Mouse (Mus musculus) stomach, embryonic 16.5 days (tissue): Measurements from ENCODE around the gene Pex5. TPM values are rescaled to one million over a fixed set of nuclear protein-coding genes. Genes with fewer than 3 reads are reported as not detected.
"Not testable (repeated sequence)": the region's sequence is repeated elsewhere in the genome, so short reads cannot be mapped to it uniquely, and the experiment has no call there.

Source experiments
- ATAC-seq: fragments of 200-750 bp; cut with Nextera tagmentation; 2 replicates; pipeline ENCODE4 v1.8.0; 2017; ENCODE audit warnings: moderate number of reproducible peaks, moderate TSS enrichment; ENCODE audit not compliant: insufficient read depth, low FRiP score
- H3K27ac ChIP-seq: fragments of 300-500 bp; sonication (generic); 2 replicates; pipeline ENCODE4 v1.5.1; 2014; ENCODE audit warnings: low read length
- H3K27me3 ChIP-seq: fragments of 300-500 bp; sonication (generic); 2 replicates; pipeline ENCODE4 v1.6.1; 2014; ENCODE audit warnings: low read length, control low read depth, mixed read lengths; ENCODE audit not compliant: control insufficient read depth, insufficient read depth
- H3K36me3 ChIP-seq: fragments of 300-500 bp; sonication (generic); 2 replicates; pipeline ENCODE4 v1.6.1; 2014; ENCODE audit warnings: low read length; ENCODE audit not compliant: control insufficient read depth, insufficient read depth
- H3K4me1 ChIP-seq: fragments of 300-500 bp; sonication (generic); 2 replicates; pipeline ENCODE4 v1.6.1; 2014; ENCODE audit warnings: low read length, control low read depth, mixed read lengths; ENCODE audit not compliant: control insufficient read depth, insufficient read depth
- H3K4me2 ChIP-seq: fragments of 300-500 bp; sonication (generic); 2 replicates; pipeline ENCODE4 v1.6.1; 2014; ENCODE audit warnings: low read depth, low read length, mixed read lengths
- H3K4me3 ChIP-seq: fragments of 300-500 bp; sonication (generic); replicated peaks from 2 replicates; pipeline ENCODE4 v1.5.1; 2014; ENCODE audit warnings: mild to moderate bottlenecking, low read length
- H3K9ac ChIP-seq: fragments of 300-500 bp; sonication (generic); 2 replicates; pipeline ENCODE4 v1.6.1; 2014; ENCODE audit warnings: low read length
- H3K9me3 ChIP-seq: fragments of 300-500 bp; sonication (generic); replicated peaks from 2 replicates; pipeline ENCODE4 v1.6.1; 2016; ENCODE audit warnings: low read length, control low read depth; ENCODE audit not compliant: control insufficient read depth
- WGBS: fragments of 180-500 bp; shearing (Covaris S2); extraction: QIAGEN DNeasy Blood & Tissue Kit; methylation state at CpG from one replicate; pipeline ENCODE4 v1.1.7; 2014; 5-methylcytosine and 5-hydroxymethylcytosine counted together
- polyA plus RNA-seq: library from polyadenylated mRNA; unstranded; fragments of >200 nt; fragmentation: Nextera tagmentation; extraction: Ambion mirVana; gene quantifications from 2 replicates; pipeline ENCODE4 v1.2.1, GENCODE M21; 2015

Gene Pex5
- polyA plus RNA-seq, 1 experiment from 2014 or later: 45.6 TPM

- H3K4me3 ChIP-seq: no peak overlapping the region
- no peak overlapping the region for H3K27ac ChIP-seq
- 50% methylated on average over 8 of the region's 8 CpGs for WGBS
- H3K4me1 ChIP-seq: no peaks in the 10 kb centered on the region
- ATAC-seq: peak; percentile 11
- no peaks in the 10 kb centered on the region for H3K27me3 ChIP-seq
- no peak overlapping the region for H3K4me2 ChIP-seq
- H3K9me3 ChIP-seq: no peaks in the 10 kb centered on the region
- H3K36me3 ChIP-seq: no peaks in the 10 kb centered on the region
- no peak overlapping the region for H3K9ac ChIP-seq
These were observed 16.1 kb upstream of the Pex5 start for GRCm38 (mm10) chr6:124430784-124431495.

GRCm38 (mm10) chr6:124430379-124430778 lies 15.5 kb upstream of the Pex5 start:
- ATAC-seq: no peak
- Histone ChIP-seq H3K9me3 (no peaks in the 10 kb centered on the region), H3K27me3 (no peaks in the 10 kb centered on the region), H3K4me1 (no peaks in the 10 kb centered on the region), H3K9ac (no peak overlapping the region), H3K4me2 (no peak overlapping the region), H3K4me3 (no peak overlapping the region), H3K27ac (no peak overlapping the region), H3K36me3 (no peaks in the 10 kb centered on the region)
- 66% methylated on average over 3 of the region's 3 CpGs for WGBS

- no peak overlapping the region for H3K4me3 ChIP-seq
- no peak overlapping the region for H3K9ac ChIP-seq
These were observed 13.1 kb upstream of the Pex5 start for GRCm38 (mm10) chr6:124427791-124428576.

GRCm38 (mm10) chr6:124427289-124427688 lies 12.4 kb upstream of the Pex5 start:
- no peaks in the 10 kb centered on the region for H3K27me3 ChIP-seq
- H3K4me1 ChIP-seq: no peaks in the 10 kb centered on the region
- WGBS: 69% methylated on average over 7 of the region's 7 CpGs
- no peak overlapping the region for H3K4me3 ChIP-seq
- H3K36me3 ChIP-seq: no peaks in the 10 kb centered on the region
- no peak overlapping the region for H3K4me2 ChIP-seq
- H3K9me3 ChIP-seq: no peaks in the 10 kb centered on the region
- no peak for ATAC-seq
- no peak overlapping the region for H3K27ac ChIP-seq
- H3K9ac ChIP-seq: no peak overlapping the region

More at GRCm38 (mm10) chr6:124427791-124428576, 13.1 kb upstream of the Pex5 start:
- no peak for ATAC-seq
- H3K36me3 ChIP-seq: no peaks in the 10 kb centered on the region
- no peaks in the 10 kb centered on the region for H3K4me1 ChIP-seq
- no peak overlapping the region for H3K4me2 ChIP-seq
- WGBS: 57% methylated on average over 6 of the region's 6 CpGs
- H3K9me3 ChIP-seq: no peaks in the 10 kb centered on the region
- no peaks in the 10 kb centered on the region for H3K27me3 ChIP-seq
- H3K27ac ChIP-seq: no peak overlapping the region

GRCm38 (mm10) chr6:124426604-124427003 lies 11.7 kb upstream of the Pex5 start:
- no peak overlapping the region for H3K4me3 ChIP-seq
- 58% methylated on average over 3 of the region's 3 CpGs for WGBS
- H3K9me3 ChIP-seq: no peaks in the 10 kb centered on the region
- no peaks in the 10 kb centered on the region for H3K4me1 ChIP-seq
- H3K4me2 ChIP-seq: no peak overlapping the region
- H3K36me3 ChIP-seq: no peaks in the 10 kb centered on the region
- H3K9ac ChIP-seq: no peak overlapping the region
- ATAC-seq: no peak
- H3K27me3 ChIP-seq: no peaks in the 10 kb centered on the region
- H3K27ac ChIP-seq: no peak overlapping the region

- 62% methylated on average over 6 of the region's 6 CpGs for WGBS
- no peak for ATAC-seq
- Histone ChIP-seq H3K4me1 (no peaks in the 10 kb centered on the region), H3K4me3 (no peak overlapping the region), H3K9ac (no peak overlapping the region), H3K4me2 (no peak overlapping the region), H3K9me3 (no peaks in the 10 kb centered on the region), H3K27me3 (no peaks in the 10 kb centered on the region), H3K36me3 (no peaks in the 10 kb centered on the region), H3K27ac (no peak overlapping the region)
These were observed 10.7 kb upstream of the Pex5 start for GRCm38 (mm10) chr6:124425523-124425922.

GRCm38 (mm10) chr6:124425042-124425441 lies 10.2 kb upstream of the Pex5 start:
- not testable (repeated sequence) for H3K27me3 ChIP-seq, H3K9me3 ChIP-seq, H3K36me3 ChIP-seq, H3K4me1 ChIP-seq, H3K9ac ChIP-seq, H3K27ac ChIP-seq, H3K4me2 ChIP-seq, H3K4me3 ChIP-seq
- WGBS: 48% methylated on average over 7 of the region's 7 CpGs
- ATAC-seq: peak; percentile 34; the same call in 1 of the 2 replicates

- WGBS: 21% methylated on average over 1 of the region's 1 CpGs
- H3K4me1 ChIP-seq: no peaks in the 10 kb centered on the region
- no peaks in the 10 kb centered on the region for H3K36me3 ChIP-seq
- H3K27ac ChIP-seq: no peak overlapping the region
- H3K9ac ChIP-seq: no peak overlapping the region
- no peak overlapping the region for H3K4me3 ChIP-seq
- H3K4me2 ChIP-seq: no peak overlapping the region
- H3K27me3 ChIP-seq: no peaks in the 10 kb centered on the region
- no peaks in the 10 kb centered on the region for H3K9me3 ChIP-seq
- ATAC-seq: no peak
These were observed 9.2 kb upstream of the Pex5 start for GRCm38 (mm10) chr6:124424068-124424498.

- H3K4me2 ChIP-seq: no peak overlapping the region
- WGBS: 87% methylated on average over 3 of the region's 3 CpGs
- no peak overlapping the region for H3K4me3 ChIP-seq
- H3K27ac ChIP-seq: no peak overlapping the region
- H3K9ac ChIP-seq: no peak overlapping the region
- H3K27me3 ChIP-seq: no peaks in the 10 kb centered on the region
- no peaks in the 10 kb centered on the region for H3K36me3 ChIP-seq
- ATAC-seq: no peak
- H3K9me3 ChIP-seq: no peaks in the 10 kb centered on the region
- peaks cover 10% of the 10 kb centered on the region for H3K4me1 ChIP-seq
These were observed 3.8 kb upstream of the Pex5 start for GRCm38 (mm10) chr6:124418686-124419085.
